Mouse (Mus musculus): ENCODE measurements around the gene Slc8a1. TPM values are rescaled to one million over a fixed set of nuclear protein-coding genes. Genes with fewer than 3 reads are reported as not detected.

Slc8a1 gene
- polyA plus RNA-seq, 1 experiment, result 0.46 TPM

DNA sequence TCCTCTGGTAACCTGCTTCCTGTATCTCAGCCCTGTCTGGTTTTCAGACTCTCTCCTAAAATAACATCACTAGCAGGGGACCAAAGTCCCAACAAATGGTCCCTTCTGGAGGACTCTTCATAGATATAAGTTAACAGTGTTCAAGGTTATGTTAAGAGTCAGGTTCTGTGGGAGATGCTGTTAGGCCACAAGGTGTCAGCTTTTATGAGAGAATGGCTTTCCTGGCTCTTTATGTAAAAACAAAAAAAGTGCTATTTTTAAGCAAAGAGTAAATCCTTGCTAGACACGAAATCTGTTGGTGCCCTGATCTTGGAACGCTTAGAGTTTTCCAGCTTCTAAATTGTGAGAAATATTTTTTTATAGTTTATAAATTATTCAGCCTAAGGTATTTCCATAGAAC is 377.6 kb downstream of the Slc8a1 start:
- peaks cover 4% of the 10 kb centered on the region for H3K9me3 ChIP-seq
- H3K4me1 ChIP-seq, result no peaks in the 10 kb centered on the region
- no peaks in the 10 kb centered on the region for H3K36me3 ChIP-seq (replicated peaks; ENCODE audit: low read length)
- H3K27me3 ChIP-seq (replicated peaks), result no peaks in the 10 kb centered on the region
- TF ChIP-seq FLI1 (IDR thresholded peaks at IDR 0.05; ENCODE audit: low read length), result no peak
- no peak for TF ChIP-seq GATA1 (IDR thresholded peaks at IDR 0.05; ENCODE audit: borderline replicate concordance, low read length)
- no peak overlapping the region for H3K4me3 ChIP-seq (replicated peaks)

DNA sequence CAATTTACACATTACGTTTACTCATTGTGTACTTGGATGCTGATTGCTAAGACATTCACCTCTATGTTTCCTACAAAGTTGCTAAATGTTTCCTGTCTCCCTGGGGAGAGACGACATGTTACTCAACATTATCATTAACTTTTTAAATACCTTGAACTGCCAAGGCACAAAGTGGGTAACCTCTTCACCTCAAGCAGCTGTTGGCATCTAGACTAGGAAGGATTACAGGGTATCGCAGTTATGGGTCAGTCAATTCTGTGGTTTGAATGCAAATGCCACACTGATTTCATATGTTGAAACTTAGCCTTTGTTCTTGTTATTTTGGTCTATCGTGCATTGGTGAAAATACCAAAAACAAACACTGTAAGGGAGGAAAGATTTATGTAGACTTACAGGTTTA is 378.1 kb downstream of the Slc8a1 start:
- Histone ChIP-seq H3K27me3 (replicated peaks) (no peaks in the 10 kb centered on the region), H3K4me1 (no peaks in the 10 kb centered on the region), H3K9me3 (peaks cover 9% of the 10 kb centered on the region), H3K36me3 (replicated peaks; ENCODE audit: low read length) (no peaks in the 10 kb centered on the region), H3K4me3 (replicated peaks) (no peak overlapping the region)
- no peak for TF ChIP-seq GATA1 (IDR thresholded peaks at IDR 0.05; ENCODE audit: borderline replicate concordance, low read length)
- TF ChIP-seq FLI1 (IDR thresholded peaks at IDR 0.05; ENCODE audit: low read length), result no peak

DNA sequence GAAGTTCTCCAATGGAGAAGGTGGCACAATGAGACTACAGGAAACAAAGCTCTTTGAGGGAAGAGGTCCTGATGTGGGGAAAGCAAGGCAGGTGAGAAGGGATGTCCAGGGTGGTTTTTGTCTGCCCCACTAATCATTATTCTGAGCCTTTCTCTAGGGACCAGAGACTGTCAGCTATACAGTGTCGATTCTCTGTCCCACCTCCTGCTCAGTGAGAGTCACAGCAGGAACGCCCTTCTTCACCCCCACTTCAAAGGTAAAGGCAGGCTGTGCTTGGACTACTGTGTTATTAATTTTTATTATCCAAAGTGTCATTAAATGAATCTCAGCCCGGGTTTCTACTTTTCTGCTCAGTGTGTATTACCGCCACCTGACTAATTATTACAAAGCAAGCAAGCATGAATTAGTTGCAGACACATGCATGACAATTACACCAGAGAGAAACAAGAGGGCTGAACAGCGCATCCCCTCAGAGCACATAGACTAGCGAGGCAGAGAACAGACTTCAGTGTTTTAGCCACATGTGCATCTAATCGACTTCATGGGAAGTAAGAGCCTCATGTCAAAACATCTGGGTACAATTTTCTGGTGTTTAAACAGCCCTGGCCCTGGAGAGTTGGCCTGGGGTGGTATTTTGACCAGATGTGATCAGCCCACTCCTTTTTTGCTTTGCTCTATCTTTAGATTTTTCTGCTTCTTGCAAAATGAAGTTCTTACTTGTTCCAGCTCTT is 402.0 kb downstream of the Slc8a1 start:
- no peaks in the 10 kb centered on the region for H3K27me3 ChIP-seq (replicated peaks)
- peaks cover 7% of the 10 kb centered on the region for H3K4me1 ChIP-seq
- H3K9me3 ChIP-seq, result peaks cover 6% of the 10 kb centered on the region; the same call in 1 of the 2 replicates
- H3K36me3 ChIP-seq (replicated peaks; ENCODE audit: low read length), result no peaks in the 10 kb centered on the region
- no peak for TF ChIP-seq FLI1 (IDR thresholded peaks at IDR 0.05; ENCODE audit: low read length)
- H3K4me3 ChIP-seq (replicated peaks), result no peak overlapping the region

DNA sequence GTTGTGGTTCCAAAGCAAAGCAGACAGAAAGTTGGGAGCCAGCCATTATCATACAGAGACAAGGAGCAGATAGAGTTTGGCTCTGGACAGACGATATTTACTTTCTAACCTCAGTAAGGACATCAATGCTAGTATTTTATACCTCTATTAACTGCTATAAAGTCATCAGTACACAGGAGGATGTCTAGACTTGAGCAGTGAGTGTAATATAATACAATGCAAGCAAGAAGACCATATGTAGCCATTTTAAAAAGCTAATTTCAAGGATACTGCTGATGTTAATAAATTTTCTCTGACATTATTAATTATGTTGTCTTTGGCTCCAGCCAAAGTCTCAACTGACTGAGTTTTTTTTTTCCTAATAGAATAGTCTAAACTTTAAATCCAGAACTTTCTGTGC is 402.7 kb downstream of the Slc8a1 start:
- Histone ChIP-seq H3K27me3 (replicated peaks) (no peaks in the 10 kb centered on the region), H3K4me1 (peaks cover 7% of the 10 kb centered on the region), H3K36me3 (replicated peaks; ENCODE audit: low read length) (no peaks in the 10 kb centered on the region), H3K4me3 (replicated peaks) (no peak overlapping the region), H3K9me3 (peaks cover 4% of the 10 kb centered on the region; the same call in 1 of the 2 replicates)
- TF ChIP-seq GATA1 (IDR thresholded peaks at IDR 0.05; ENCODE audit: borderline replicate concordance, low read length) (no peak), FLI1 (IDR thresholded peaks at IDR 0.05; ENCODE audit: low read length) (no peak)
